Mouse (Mus musculus): ENCODE data around the gene Anp32b. TPM values are rescaled to one million over a fixed set of nuclear protein-coding genes. Genes with fewer than 3 reads are reported as not detected.

Anp32b gene
- polyA plus RNA-seq (2016; fragmentation: Nextera tagmentation; extraction: Ambion mirVana): 301 and 311 TPM in 2 replicates

- under 1% methylated on average over 54 of the region's 66 CpGs for WGBS
- ATAC-seq (ENCODE audit: low FRiP score): peak; percentile 96
- Histone ChIP-seq H3K36me3 (replicated peaks) (no peaks in the 10 kb centered on the region), H3K9ac (peak within 1 kb of the TSS; percentile 99), H3K4me3 (replicated peaks) (peak within 1 kb of the TSS; percentile 90), H3K27ac (peak within 1 kb of the TSS; percentile 99), H3K4me2 (peak within 1 kb of the TSS; percentile 87), H3K9me3 (no peaks in the 10 kb centered on the region), H3K27me3 (0 out of 2 replicates have a peak, but pooled peaks cover 4% of the 10 kb centered on the region), H3K4me1 (peaks cover 34% of the 10 kb centered on the region)
Observed at GRCm38 (mm10) chr4:46450519-46451131, at the start of gene Anp32b. Gene Anp32b, plus strand, starts transcription at chr4:46450902.

GRCm38 (mm10) chr4:46404042-46404795, 46.5 kb upstream of the Anp32b start:
- H3K4me1 ChIP-seq: no peaks in the 10 kb centered on the region
- no peak for ATAC-seq (ENCODE audit: low FRiP score)
- no peak overlapping the region for H3K27ac ChIP-seq
- H3K4me2 ChIP-seq: no peak overlapping the region
- no peak overlapping the region for H3K9ac ChIP-seq
- H3K27me3 ChIP-seq: 0 out of 2 replicates have a peak, but pooled peaks cover 3% of the 10 kb centered on the region
- H3K9me3 ChIP-seq: no peaks in the 10 kb centered on the region
- H3K36me3 ChIP-seq (replicated peaks): no peaks in the 10 kb centered on the region
- no peak overlapping the region for H3K4me3 ChIP-seq (replicated peaks)
- WGBS: 87% methylated on average over 6 of the region's 6 CpGs

GRCm38 (mm10) chr4:46406966-46407703, 43.6 kb upstream of the Anp32b start:
- no peaks in the 10 kb centered on the region for H3K36me3 ChIP-seq (replicated peaks)
- no peak overlapping the region for H3K9ac ChIP-seq
- H3K27me3 ChIP-seq: 0 out of 2 replicates have a peak, but pooled peaks cover 3% of the 10 kb centered on the region
- no peak overlapping the region for H3K27ac ChIP-seq
- WGBS: 88% methylated on average over 8 of the region's 8 CpGs
- H3K4me3 ChIP-seq (replicated peaks): no peak overlapping the region
- no peak for ATAC-seq (ENCODE audit: low FRiP score)
- no peaks in the 10 kb centered on the region for H3K4me1 ChIP-seq
- no peaks in the 10 kb centered on the region for H3K9me3 ChIP-seq
- no peak overlapping the region for H3K4me2 ChIP-seq

- no peak for ATAC-seq (ENCODE audit: low FRiP score)
- no peak overlapping the region for H3K4me3 ChIP-seq (replicated peaks)
Observed at GRCm38 (mm10) chr4:46410677-46411076, 40.0 kb upstream of the Anp32b start.

GRCm38 (mm10) chr4:46411489-46411888, 39.2 kb upstream of the Anp32b start:
- H3K9ac ChIP-seq: no peak overlapping the region
- 83% methylated on average over 6 of the region's 6 CpGs for WGBS
- H3K4me3 ChIP-seq (replicated peaks): no peak overlapping the region
- no peaks in the 10 kb centered on the region for H3K9me3 ChIP-seq
- ATAC-seq (ENCODE audit: low FRiP score): no peak
- no peak overlapping the region for H3K4me2 ChIP-seq
- H3K27me3 ChIP-seq: no peaks in the 10 kb centered on the region
- H3K4me1 ChIP-seq: no peaks in the 10 kb centered on the region
- H3K36me3 ChIP-seq (replicated peaks): no peaks in the 10 kb centered on the region
- H3K27ac ChIP-seq: no peak overlapping the region

More at GRCm38 (mm10) chr4:46410677-46411076, 40.0 kb upstream of the Anp32b start:
- 92% methylated on average over 5 of the region's 5 CpGs for WGBS
- Histone ChIP-seq H3K27ac (no peak overlapping the region), H3K4me2 (no peak overlapping the region), H3K9me3 (no peaks in the 10 kb centered on the region), H3K27me3 (no peaks in the 10 kb centered on the region), H3K36me3 (replicated peaks) (no peaks in the 10 kb centered on the region), H3K9ac (no peak overlapping the region), H3K4me1 (no peaks in the 10 kb centered on the region)

- no peaks in the 10 kb centered on the region for H3K4me1 ChIP-seq
- H3K36me3 ChIP-seq (replicated peaks): no peaks in the 10 kb centered on the region
- no peaks in the 10 kb centered on the region for H3K27me3 ChIP-seq
- no peak overlapping the region for H3K27ac ChIP-seq
- H3K4me3 ChIP-seq (replicated peaks): no peak overlapping the region
- H3K9me3 ChIP-seq: no peaks in the 10 kb centered on the region
- ATAC-seq (ENCODE audit: low FRiP score): no peak
- no peak overlapping the region for H3K4me2 ChIP-seq
- WGBS: 75% methylated on average over 1 of the region's 1 CpGs
- H3K9ac ChIP-seq: no peak overlapping the region
Observed at GRCm38 (mm10) chr4:46412113-46412512, 38.6 kb upstream of the Anp32b start.

- no peak within 1 kb of the TSS for H3K4me3 ChIP-seq (replicated peaks)
- H3K4me2 ChIP-seq: no peak within 1 kb of the TSS
- no peak within 1 kb of the TSS for H3K27ac ChIP-seq
- no peaks in the 10 kb centered on the region for H3K36me3 ChIP-seq (replicated peaks)
- no peak within 1 kb of the TSS for H3K9ac ChIP-seq
- WGBS: 79% methylated on average over 7 of the region's 7 CpGs
- H3K9me3 ChIP-seq: no peaks in the 10 kb centered on the region
- H3K27me3 ChIP-seq: no peaks in the 10 kb centered on the region
- H3K4me1 ChIP-seq: no peaks in the 10 kb centered on the region
- no peak for ATAC-seq (ENCODE audit: low FRiP score)
Observed at GRCm38 (mm10) chr4:46413406-46413805, 37.3 kb upstream of the Anp32b start, which contains the start of gene Hemgn. Gene Hemgn, minus strand, starts transcription at chr4:46413506.

- Histone ChIP-seq H3K27ac (no peak overlapping the region), H3K4me2 (no peak overlapping the region), H3K9me3 (no peaks in the 10 kb centered on the region), H3K36me3 (replicated peaks) (no peaks in the 10 kb centered on the region), H3K4me3 (replicated peaks) (no peak overlapping the region), H3K27me3 (no peaks in the 10 kb centered on the region), H3K4me1 (no peaks in the 10 kb centered on the region), H3K9ac (no peak overlapping the region)
- 66% methylated on average over 3 of the region's 3 CpGs for WGBS
- ATAC-seq (ENCODE audit: low FRiP score): no peak
Observed at GRCm38 (mm10) chr4:46417491-46417890, 33.2 kb upstream of the Anp32b start.

GRCm38 (mm10) chr4:46418851-46419250, 31.9 kb upstream of the Anp32b start:
- H3K36me3 ChIP-seq (replicated peaks): no peaks in the 10 kb centered on the region
- no peak overlapping the region for H3K4me3 ChIP-seq (replicated peaks)
- H3K4me2 ChIP-seq: no peak overlapping the region
- H3K9ac ChIP-seq: no peak overlapping the region
- ATAC-seq (ENCODE audit: low FRiP score): no peak
- H3K9me3 ChIP-seq: no peaks in the 10 kb centered on the region
- H3K27me3 ChIP-seq: no peaks in the 10 kb centered on the region
- H3K4me1 ChIP-seq: no peaks in the 10 kb centered on the region
- no peak overlapping the region for H3K27ac ChIP-seq
- WGBS: 64% methylated on average over 9 of the region's 9 CpGs

GRCm38 (mm10) chr4:46422625-46423024, 28.1 kb upstream of the Anp32b start:
- H3K4me1 ChIP-seq: no peaks in the 10 kb centered on the region
- no peak overlapping the region for H3K9ac ChIP-seq
- H3K4me2 ChIP-seq: no peak overlapping the region
- H3K9me3 ChIP-seq: no peaks in the 10 kb centered on the region
- no peak overlapping the region for H3K4me3 ChIP-seq (replicated peaks)
- no peak overlapping the region for H3K27ac ChIP-seq
- WGBS: 84% methylated on average over 8 of the region's 8 CpGs
- no peaks in the 10 kb centered on the region for H3K27me3 ChIP-seq
- no peak for ATAC-seq (ENCODE audit: low FRiP score)
- no peaks in the 10 kb centered on the region for H3K36me3 ChIP-seq (replicated peaks)

GRCm38 (mm10) chr4:46428903-46429499, 21.7 kb upstream of the Anp32b start:
- Histone ChIP-seq H3K27me3 (no peaks in the 10 kb centered on the region), H3K9ac (no peak overlapping the region), H3K27ac (peak overlapping the region; percentile 71), H3K4me3 (replicated peaks) (no peak overlapping the region), H3K9me3 (no peaks in the 10 kb centered on the region), H3K36me3 (replicated peaks) (no peaks in the 10 kb centered on the region), H3K4me2 (peak overlapping the region; percentile 29), H3K4me1 (peaks cover 12% of the 10 kb centered on the region)
- WGBS: 25% methylated on average over 10 of the region's 10 CpGs
- peak; percentile 79; the same call in 1 of the 2 replicates for ATAC-seq (ENCODE audit: low FRiP score)
